Comparison of ENCODE assay signal across 22 mouse cellular contexts in the genomic region with DNA sequence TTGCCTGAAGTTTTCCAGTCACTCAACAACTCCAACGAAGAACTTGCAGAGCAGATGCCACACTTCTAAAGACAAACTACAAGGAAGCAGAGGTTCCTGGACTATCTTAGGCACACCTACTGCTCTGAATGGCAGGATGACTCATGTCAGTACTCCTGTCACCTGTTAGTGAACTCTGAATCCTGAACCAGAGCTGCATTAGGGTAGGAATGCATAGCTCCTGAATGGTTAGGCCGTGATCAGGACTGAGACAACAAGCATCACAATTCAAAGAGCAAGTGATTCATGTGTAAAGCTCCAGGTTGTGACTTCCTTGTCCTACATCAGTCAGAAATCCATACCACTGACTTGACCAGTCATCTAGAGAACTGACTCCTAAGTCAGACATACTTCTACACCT. TPM values are rescaled to one million over a fixed set of nuclear protein-coding genes. Genes with fewer than 3 reads are reported as not detected.
DNase-seq lines count a peak whose midpoint lies in the region; ATAC-seq and TF ChIP-seq lines count a peak whose summit lies in the region.
"Had no signal": no experiment of that assay in that cellular context is flagged by ENCODE, and none has a peak within 500 bp of the region (broad histone marks: within the 10 kb centered on the region; RNA-seq: fewer than 3 reads in every experiment).

No protein-coding gene starts in this region.

- peaks cover 7 to 23% of the 10 kb centered on the region in 2 experiments; a peak in 3 of 4 replicates for H3K4me1 ChIP-seq in CH12.LX (ENCODE audit: control insufficient read depth in 1 of 2, insufficient read depth in 2 of 2)
- peaks cover 7% of the 10 kb centered on the region for H3K4me1 ChIP-seq in intestine, embryonic 15.5 days (replicated peaks)
- H3K4me1 ChIP-seq in small intestine, adult 2 months (ENCODE audit: control insufficient read depth, insufficient read depth, insufficient read length, low read length) = peaks cover 3% of the 10 kb centered on the region
- H3K4me1 ChIP-seq in forebrain, embryonic 13.5 days = peaks cover 22% of the 10 kb centered on the region

- TF ChIP-seq POLR2A in CH12.LX (IDR thresholded peaks at IDR 0.05; ENCODE audit: low read depth, low read length) = no peak
- TF ChIP-seq POLR2A in small intestine, adult 2 months (IDR thresholded peaks at IDR 0.05; ENCODE audit: low read depth, low read length) = no peak

- no peak for TF ChIP-seq RAD21 in CH12.LX (IDR thresholded peaks at IDR 0.05; ENCODE audit: low read depth, low read length)

- no peak overlapping the region for H3K4me2 ChIP-seq in CH12.LX (ENCODE audit: insufficient read depth, low read depth, poor library complexity, severe bottlenecking)
- no peak overlapping the region for H3K4me2 ChIP-seq in intestine, embryonic 15.5 days (replicated peaks)
- no peak overlapping the region for H3K4me2 ChIP-seq in forebrain, embryonic 13.5 days
- H3K4me2 ChIP-seq: embryonic facial prominence, embryonic 12.5 days; heart, embryonic 12.5 days; hindbrain, embryonic 15.5 days had no signal

- in situ Hi-C loops in CH12.LX (cut with MboI; ENCODE audit: low pct_ligation_motif_present, low pct_unique_long_range_greater_than_20kb, low sequenced_read_pairs) = no loop called here

- WGBS in intestine, embryonic 15.5 days = 46% methylated on average over 2 of the region's 2 CpGs
- 16% methylated on average over 2 of the region's 2 CpGs for WGBS in small intestine, adult 2 months
- WGBS in forebrain, embryonic 13.5 days = 94% methylated on average over 2 of the region's 2 CpGs

- TF ChIP-seq CTCF in CH12.LX (conservative IDR thresholded peaks at IDR 0.05 in 1 of 2, IDR thresholded peaks at IDR 0.05 in 1 of 2; ENCODE audit: low read depth in 2 of 2, low read length in 2 of 2) = no peak
- no peak for TF ChIP-seq CTCF in small intestine, adult 2 months (IDR thresholded peaks at IDR 0.05; ENCODE audit: extremely low read depth, insufficient read length, insufficient replicate concordance, low read depth, low read length)

- H3K27ac ChIP-seq in CH12.LX (ENCODE audit: insufficient read depth, low read depth) = no peak overlapping the region
- H3K27ac ChIP-seq in intestine, embryonic 15.5 days = no peak overlapping the region
- peak overlapping the region; percentile 80 for H3K27ac ChIP-seq in small intestine, adult 2 months (ENCODE audit: insufficient read depth, low read depth, low read length)
- H3K27ac ChIP-seq in forebrain, embryonic 13.5 days = no peak overlapping the region
- H3K27ac ChIP-seq: embryonic facial prominence, embryonic 12.5 days; hindbrain, embryonic 10.5 days; hindbrain, embryonic 15.5 days had no signal

- peaks cover 21% of the 10 kb centered on the region for H3K27me3 ChIP-seq in CH12.LX (replicated peaks)
- H3K27me3 ChIP-seq in intestine, embryonic 15.5 days (replicated peaks) = no peaks in the 10 kb centered on the region
- no peaks in the 10 kb centered on the region for H3K27me3 ChIP-seq in small intestine, adult 2 months (ENCODE audit: control insufficient read depth, insufficient read depth, low read length)
- peaks cover 7% of the 10 kb centered on the region for H3K27me3 ChIP-seq in forebrain, embryonic 13.5 days

- no peak overlapping the region for H3K9ac ChIP-seq in CH12.LX (ENCODE audit: insufficient read depth, low read depth)
- H3K9ac ChIP-seq in intestine, embryonic 15.5 days = no peak overlapping the region
- no peak overlapping the region for H3K9ac ChIP-seq in forebrain, embryonic 13.5 days
- H3K9ac ChIP-seq: embryonic facial prominence, embryonic 12.5 days; forebrain, postnatal 0 days; heart, embryonic 12.5 days; hindbrain, embryonic 15.5 days had no signal

- H3K79me2 ChIP-seq in CH12.LX (replicated peaks; ENCODE audit: control insufficient read depth, extremely low read depth, insufficient read depth, poor library complexity, severe bottlenecking) = no peaks in the 10 kb centered on the region

- no peak; the same call in 1 of the 2 replicates for TF ChIP-seq EP300 in CH12.LX (IDR thresholded peaks at IDR 0.05; ENCODE audit: low read length)

- peak; percentile 25 for DNase-seq in A20 (ENCODE audit: low read depth, low spot score)
- peak; percentile 35 for DNase-seq in CH12.LX (ENCODE audit: extremely low read depth)
- no peak for DNase-seq in ovary, postnatal 10 days (ENCODE audit: low spot score)
- no peak for DNase-seq in layer of hippocampus, adult 18-20 months (ENCODE audit: low spot score in 2 of 2)
- no peak for DNase-seq in layer of hippocampus, postnatal 25 days (ENCODE audit: extremely low spot score in 1 of 2, low spot score in 1 of 2)
- DNase-seq: adrenal gland, postnatal 10 days; cerebellum, adult 11-12 months; cerebellum, adult 9-10 months; cerebellum, postnatal 25 days; forebrain, postnatal 0 days; gastrocnemius, postnatal 25 days had no signal

- no peaks in the 10 kb centered on the region for H3K36me3 ChIP-seq in CH12.LX (replicated peaks in 1 of 2; ENCODE audit: control insufficient read depth in 1 of 2, insufficient read depth in 1 of 2, low read length in 1 of 2)
- no peaks in the 10 kb centered on the region for H3K36me3 ChIP-seq in intestine, embryonic 15.5 days
- no peaks in the 10 kb centered on the region for H3K36me3 ChIP-seq in small intestine, adult 2 months (ENCODE audit: control insufficient read depth, insufficient read depth, low read length)
- no peaks in the 10 kb centered on the region for H3K36me3 ChIP-seq in forebrain, embryonic 13.5 days (ENCODE audit: poor library complexity, severe bottlenecking)
- H3K36me3 ChIP-seq: embryonic facial prominence, embryonic 12.5 days; heart, embryonic 12.5 days; hindbrain, embryonic 15.5 days had no signal

- H3K9me3 ChIP-seq in CH12.LX (replicated peaks; ENCODE audit: low read length) = no peaks in the 10 kb centered on the region
- no peaks in the 10 kb centered on the region for H3K9me3 ChIP-seq in intestine, embryonic 15.5 days
- no peaks in the 10 kb centered on the region for H3K9me3 ChIP-seq in forebrain, embryonic 13.5 days (replicated peaks)
- H3K9me3 ChIP-seq: embryonic facial prominence, embryonic 12.5 days; heart, embryonic 12.5 days; hindbrain, embryonic 10.5 days; hindbrain, embryonic 15.5 days had no signal

- ATAC-seq in intestine, embryonic 15.5 days = peak; percentile 24; the same call in 1 of the 2 replicates
- no peak for ATAC-seq in forebrain, embryonic 13.5 days
- ATAC-seq: forebrain, postnatal 0 days; inflammation-experienced regulatory T-cells, adult 6 months had no signal

- no peak overlapping the region for H3K4me3 ChIP-seq in CH12.LX (replicated peaks in 1 of 3; ENCODE audit: low read depth in 2 of 3, low read length in 2 of 3, poor library complexity in 1 of 3)
- no peak overlapping the region for H3K4me3 ChIP-seq in intestine, embryonic 15.5 days (replicated peaks)
- no peak overlapping the region for H3K4me3 ChIP-seq in small intestine, adult 2 months (ENCODE audit: low read depth, low read length)
- no peak overlapping the region for H3K4me3 ChIP-seq in forebrain, embryonic 13.5 days
- H3K4me3 ChIP-seq: embryonic facial prominence, embryonic 12.5 days; heart, embryonic 12.5 days; hindbrain, embryonic 10.5 days; hindbrain, embryonic 15.5 days had no signal

- dilution Hi-C loops in CH12.LX (cut with MboI; ENCODE audit: extremely low pct_ligation_motif_present, extremely low pct_unique_long_range_greater_than_20kb, low sequenced_read_pairs) = no loop called here

TF ChIP-seq in CH12.LX, 34 proteins besides CTCF, POLR2A, EP300 and RAD21:
- TF ChIP-seq ELF1 (IDR thresholded peaks at IDR 0.05; ENCODE audit: low read depth, low read length) = no peak
- TF ChIP-seq SMC3 (IDR thresholded peaks at IDR 0.05; ENCODE audit: low read depth, low read length) = no peak
- TF ChIP-seq BHLHE40 (IDR thresholded peaks at IDR 0.05; ENCODE audit: low read depth, low read length) = peak; percentile 45
- no peak for TF ChIP-seq NELFE (IDR thresholded peaks at IDR 0.05; ENCODE audit: low read depth, low read length)
- peak; percentile 24; the same call in 1 of the 2 replicates for TF ChIP-seq IRF4 (IDR thresholded peaks at IDR 0.05; ENCODE audit: low read depth, low read length)
- no peak for TF ChIP-seq PAX5 (IDR thresholded peaks at IDR 0.05; ENCODE audit: low read length)
- 0 out of 2 replicates have a peak, but pooled peaks have one; percentile 35 for TF ChIP-seq JUND (conservative IDR thresholded peaks at IDR 0.05; ENCODE audit: low read depth, low read length)
- peak; percentile 45 for TF ChIP-seq JUN (IDR thresholded peaks at IDR 0.05; ENCODE audit: insufficient read depth, low read depth, low read length)

RNA-seq across cellular contexts. Expression of a gene that starts 3.2 kb away (rescaled TPM):
- total RNA-seq in CH12.LX (2012; rRNA removed) (9.1 TPM in 2 replicates), CH12.LX (2014; rRNA removed) (31.9 and 33.4 TPM in 2 replicates)
- polyA plus RNA-seq in CH12.LX (2012; ENCODE audit: insufficient read length, low read depth) = 21.2 and 21.9 TPM in 2 replicates
- polyA plus RNA-seq in intestine, embryonic 15.5 days (2015; fragmentation: Nextera tagmentation; extraction: Ambion mirVana) = 12.2 and 16.0 TPM in 2 replicates
- polyA plus RNA-seq in small intestine, adult 2 months (2012; rRNA removed) = 4.6 and 11.8 TPM in 2 replicates
- total RNA-seq in layer of hippocampus, adult 18-20 months (2021) = 10 to 100 TPM; 78.7 TPM
- 35.8 TPM in 2 replicates for polyA plus RNA-seq in forebrain, embryonic 13.5 days (2015; fragmentation: Nextera tagmentation; extraction: Ambion mirVana)
- total RNA-seq in layer of hippocampus, postnatal 25 days (2021) = 10 to 100 TPM; 84.8 to 91.9 TPM

RNA-seq across cellular contexts. Expression of a gene that starts 27.7 kb away (rescaled TPM):
- total RNA-seq in CH12.LX (2012; rRNA removed) = not detected in 2 replicates
- not detected in 2 replicates for total RNA-seq in CH12.LX (2014; rRNA removed)
- not detected in 2 replicates for polyA plus RNA-seq in CH12.LX (2012; ENCODE audit: insufficient read length, low read depth)
- not detected in 2 replicates for polyA plus RNA-seq in intestine, embryonic 15.5 days (2015; fragmentation: Nextera tagmentation; extraction: Ambion mirVana)
- not detected in 2 replicates for polyA plus RNA-seq in small intestine, adult 2 months (2012; rRNA removed)
- 1 to 10 TPM in 1 of 2 experiments, under 1 TPM in 1; 0.76 to 1.6 TPM for total RNA-seq in layer of hippocampus, adult 18-20 months (2021)
- not detected in 2 replicates for polyA plus RNA-seq in forebrain, embryonic 13.5 days (2015; fragmentation: Nextera tagmentation; extraction: Ambion mirVana)
- total RNA-seq in layer of hippocampus, postnatal 25 days (2021) = under 1 TPM; 0.25 to 0.70 TPM
- total RNA-seq: adrenal gland, postnatal 10 days; ES-E14; gastrocnemius, postnatal 25 days; granulocyte monocyte progenitor cell, adult 5-6 weeks; heart, postnatal 25 days had no signal
- polyA plus RNA-seq: embryonic facial prominence, embryonic 12.5 days; inflammation-experienced regulatory T-cells, adult 6 months had no signal

Comparison
In these comparisons a context has a peak if more than half of its experiments do, and no peak if none do; other contexts are left out.
1. DNase-seq: peak in A20 (single experiment) and CH12.LX (single experiment); none in ovary, postnatal 10 days (single experiment), layer of hippocampus, adult 18-20 months (0 of 2) and layer of hippocampus, postnatal 25 days (0 of 2).